Comparison of ENCODE assay signal across 14 mouse cellular contexts in genomic region chr11:61119996-61120583, GRCm38 (mm10).
"Had no signal": no experiment of that assay in that cellular context is flagged by ENCODE, and none has a peak within 500 bp of the region (broad histone marks: within the 10 kb centered on the region; RNA-seq: fewer than 3 reads in every experiment).

No protein-coding gene starts in this region.

- H3K9me3 ChIP-seq: limb, embryonic 15.5 days; liver, embryonic 12.5 days; midbrain, embryonic 10.5 days; midbrain, embryonic 15.5 days; neural tube, embryonic 13.5 days; stomach, embryonic 15.5 days had no signal

- H3K36me3 ChIP-seq: limb, embryonic 15.5 days; liver, embryonic 12.5 days; midbrain, embryonic 10.5 days; midbrain, embryonic 15.5 days; neural tube, embryonic 13.5 days; stomach, embryonic 15.5 days had no signal

- H3K4me2 ChIP-seq: limb, embryonic 15.5 days; liver, embryonic 12.5 days; lung, embryonic 14.5 days; midbrain, embryonic 15.5 days; neural tube, embryonic 13.5 days; stomach, embryonic 15.5 days had no signal

- DNase-seq: lung, embryonic 14.5 days; lung, postnatal 10 days; lung, postnatal 4 days; retina, postnatal 1 day; thymus, adult 2 months; thymus, postnatal 25 days had no signal

- H3K27ac ChIP-seq: kidney, postnatal 0 days; left cerebral cortex, adult 2 months; limb, embryonic 15.5 days; liver, embryonic 12.5 days; midbrain, embryonic 10.5 days; midbrain, embryonic 15.5 days; neural tube, embryonic 13.5 days; stomach, embryonic 15.5 days had no signal

- H3K4me3 ChIP-seq: left cerebral cortex, adult 2 months; limb, embryonic 15.5 days; liver, embryonic 12.5 days; midbrain, embryonic 10.5 days; midbrain, embryonic 15.5 days; neural tube, embryonic 13.5 days; stomach, embryonic 15.5 days had no signal

- H3K9ac ChIP-seq: limb, embryonic 15.5 days; liver, embryonic 12.5 days; lung, embryonic 14.5 days; midbrain, embryonic 15.5 days; neural tube, embryonic 13.5 days; stomach, embryonic 15.5 days had no signal

- H3K27me3 ChIP-seq: limb, embryonic 15.5 days; midbrain, embryonic 15.5 days; neural tube, embryonic 13.5 days; stomach, embryonic 15.5 days had no signal

- ATAC-seq: liver, embryonic 12.5 days; midbrain, embryonic 15.5 days had no signal

- H3K4me1 ChIP-seq: limb, embryonic 15.5 days; liver, embryonic 12.5 days; midbrain, embryonic 10.5 days; midbrain, embryonic 15.5 days; neural tube, embryonic 13.5 days; stomach, embryonic 15.5 days had no signal
